ENCODE assay signal across 8 mouse cellular contexts in the genomic region with DNA sequence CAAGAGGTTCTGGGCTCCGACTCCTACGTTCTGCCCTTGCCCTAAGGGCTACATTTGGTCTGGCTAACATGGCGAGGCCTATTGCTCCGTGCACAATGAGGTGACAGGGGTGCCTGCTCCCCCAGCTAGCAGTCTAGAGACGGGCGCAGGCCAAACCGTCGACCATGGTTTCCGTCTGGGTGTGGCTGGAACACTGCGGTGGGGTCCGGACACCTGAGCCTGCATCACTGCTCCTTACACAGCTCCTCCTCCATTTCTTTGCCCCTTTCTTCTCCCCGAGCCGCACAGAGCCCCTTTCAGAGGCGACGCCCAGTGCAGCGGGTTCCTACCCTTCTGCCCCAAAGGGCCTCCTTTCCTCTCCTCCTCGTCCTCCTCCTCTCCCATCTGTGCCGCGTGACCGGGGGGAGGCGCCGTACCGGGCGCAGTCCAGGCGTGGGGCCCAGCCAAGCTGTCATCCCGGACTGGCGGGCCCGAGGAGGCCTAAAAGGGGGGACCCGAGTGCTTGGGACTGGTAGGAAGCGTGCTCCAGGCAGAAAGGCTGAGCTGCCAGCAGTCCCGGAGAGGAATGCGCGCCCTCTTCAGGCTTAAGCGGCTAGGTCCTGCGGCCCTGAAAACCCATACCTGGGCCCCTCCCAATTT. TPM values are rescaled to one million over a fixed set of nuclear protein-coding genes. Genes with fewer than 3 reads are reported as not detected.
A peak's percentile ranks its signal among the peaks of the same experiment; 100 is the strongest.
DNase-seq lines count a peak whose midpoint lies in the region; ATAC-seq and TF ChIP-seq lines count a peak whose summit lies in the region.

No protein-coding gene starts in this region.

- intact Hi-C loops in left cerebral cortex, postnatal 25 days (cut with DNase I): loop anchor here (1.0 to 2.0 kb wide), 2 partner anchors 22 to 55 kb away; partner anchors contain the start of gene Ccne1

- no peaks in the 10 kb centered on the region for H3K27me3 ChIP-seq in intestine, postnatal 0 days (replicated peaks; ENCODE audit: control insufficient read depth, insufficient read depth, low read length)
- H3K27me3 ChIP-seq in liver, postnatal 0 days (ENCODE audit: insufficient read depth, low read length): no peaks in the 10 kb centered on the region
- no peaks in the 10 kb centered on the region for H3K27me3 ChIP-seq in neural tube, embryonic 11.5 days (ENCODE audit: control insufficient read depth, insufficient read depth, low read length)

- H3K9me3 ChIP-seq in intestine, postnatal 0 days (ENCODE audit: control insufficient read depth): no peaks in the 10 kb centered on the region
- H3K9me3 ChIP-seq in liver, postnatal 0 days (ENCODE audit: low read length): no peaks in the 10 kb centered on the region
- no peaks in the 10 kb centered on the region for H3K9me3 ChIP-seq in neural tube, embryonic 11.5 days (ENCODE audit: control insufficient read depth, low read length)

- no peak for TF ChIP-seq EP300 in liver, postnatal 0 days (IDR thresholded peaks at IDR 0.05; ENCODE audit: low read depth)

- peak; percentile 68 for TF ChIP-seq CTCF in intestine, postnatal 0 days (IDR thresholded peaks at IDR 0.05; ENCODE audit: low read depth)
- peak; percentile 57 for TF ChIP-seq CTCF in liver, postnatal 0 days (IDR thresholded peaks at IDR 0.05; ENCODE audit: low read depth)

- peak; percentile 26 to 47 for DNase-seq in left cerebral cortex, adult 8-10 months (ENCODE audit: low spot score in 2 of 2)
- no peak for DNase-seq in left cerebral cortex, postnatal 25 days (ENCODE audit: low spot score in 2 of 2)
- DNase-seq in embryo, embryonic 10.5 days (ENCODE audit: low spot score): peak; percentile 68
- peak; percentile 68 for DNase-seq in liver, postnatal 0 days
- peak; percentile 61 for DNase-seq in neural tube, embryonic 11.5 days (ENCODE audit: low spot score)
- DNase-seq in thymus, adult 18-20 months: peak; percentile 61 to 68

- peak overlapping the region; percentile 54 for H3K4me3 ChIP-seq in intestine, postnatal 0 days (ENCODE audit: low read depth, low read length)
- peak overlapping the region; percentile 53 for H3K4me3 ChIP-seq in liver, postnatal 0 days (ENCODE audit: low read depth, low read length)
- H3K4me3 ChIP-seq in neural tube, embryonic 11.5 days (ENCODE audit: low read depth, low read length): peak overlapping the region; percentile 22

- ATAC-seq in granulocyte monocyte progenitor cell, adult 5-6 weeks (replicated peaks; ENCODE audit: poor library complexity, severe bottlenecking): peak; percentile 24
- ATAC-seq in intestine, postnatal 0 days: peak; percentile 49
- peak; percentile 4 for ATAC-seq in liver, postnatal 0 days
- ATAC-seq in neural tube, embryonic 11.5 days (ENCODE audit: insufficient read depth, low FRiP score, low TSS enrichment): peak; percentile 15

- WGBS in intestine, postnatal 0 days: under 1% methylated on average over 35 of the region's 35 CpGs
- WGBS in liver, postnatal 0 days (ENCODE audit: insufficient replicate concordance): 2% methylated on average over 35 of the region's 35 CpGs
- whole genome bisulfite sequencing in neural tube, embryonic 11.5 days: 1% methylated on average over 35 of the region's 35 CpGs

- H3K9ac ChIP-seq in intestine, postnatal 0 days (ENCODE audit: low read depth, low read length): no peak overlapping the region; the same call in none of the 2 replicates
- peak overlapping the region; percentile 58 for H3K9ac ChIP-seq in liver, postnatal 0 days (replicated peaks)
- peak overlapping the region; percentile 10; the same call in 1 of the 2 replicates for H3K9ac ChIP-seq in neural tube, embryonic 11.5 days (ENCODE audit: low read length)

- peak overlapping the region; percentile 88 for H3K4me2 ChIP-seq in intestine, postnatal 0 days (replicated peaks; ENCODE audit: low read depth)
- H3K4me2 ChIP-seq in liver, postnatal 0 days (ENCODE audit: low read depth, low read length): peak overlapping the region; percentile 76
- peak overlapping the region; percentile 67 for H3K4me2 ChIP-seq in neural tube, embryonic 11.5 days (ENCODE audit: low read depth)

- H3K27ac ChIP-seq in intestine, postnatal 0 days (ENCODE audit: low read depth, low read length): peak overlapping the region; percentile 46; the same call in 1 of the 2 replicates
- H3K27ac ChIP-seq in liver, postnatal 0 days (ENCODE audit: low read depth): no peak overlapping the region
- H3K27ac ChIP-seq in neural tube, embryonic 11.5 days (ENCODE audit: low read depth, low read length): no peak overlapping the region

- H3K36me3 ChIP-seq in intestine, postnatal 0 days (ENCODE audit: control insufficient read depth, insufficient read depth): no peaks in the 10 kb centered on the region
- no peaks in the 10 kb centered on the region for H3K36me3 ChIP-seq in liver, postnatal 0 days (replicated peaks; ENCODE audit: insufficient read depth, low read length)
- H3K36me3 ChIP-seq in neural tube, embryonic 11.5 days (ENCODE audit: control insufficient read depth, insufficient read depth, low read length): no peaks in the 10 kb centered on the region

- H3K4me1 ChIP-seq in intestine, postnatal 0 days (replicated peaks; ENCODE audit: control insufficient read depth, insufficient read depth, low read length): peaks cover 11% of the 10 kb centered on the region; the same call in 1 of the 2 replicates
- H3K4me1 ChIP-seq in liver, postnatal 0 days (ENCODE audit: insufficient read depth): peaks cover 19% of the 10 kb centered on the region
- peaks cover 7% of the 10 kb centered on the region for H3K4me1 ChIP-seq in neural tube, embryonic 11.5 days (ENCODE audit: control insufficient read depth, insufficient read depth, low read length)

RNA-seq across cellular contexts. Expression of gene Ccne1, which starts 21.6 kb away (rescaled TPM):
- total RNA-seq in left cerebral cortex, adult 8-10 months (2022): 10 to 100 TPM; 13.4 to 17.7 (median 14.6) TPM
- total RNA-seq in left cerebral cortex, postnatal 25 days (2021): 10 to 100 TPM; 16.7 to 18.8 TPM
- total RNA-seq in granulocyte monocyte progenitor cell, adult 5-6 weeks (2014; fragmentation: Nextera tagmentation): 22.4 and 23.1 TPM in 2 replicates
- total RNA-seq in granulocyte monocyte progenitor cell, adult 5-6 weeks (2017): 20.9 and 25.7 TPM in 2 replicates
- 12.0 and 12.6 TPM in 2 replicates for polyA plus RNA-seq in intestine, postnatal 0 days (2015; fragmentation: Nextera tagmentation; extraction: Ambion mirVana)
- 31.1 and 32.4 TPM in 2 replicates for polyA plus RNA-seq in liver, postnatal 0 days (2015; fragmentation: Nextera tagmentation; extraction: Ambion mirVana)
- polyA plus RNA-seq in neural tube, embryonic 11.5 days (2014; fragmentation: Nextera tagmentation; extraction: Ambion mirVana): 83.9 and 84.0 TPM in 2 replicates

Comparison
In these comparisons a context has a peak if more than half of its experiments do, and no peak if none do; other contexts are left out.
1. DNase-seq: peak in left cerebral cortex, adult 8-10 months (2 of 2), embryo, embryonic 10.5 days (single experiment), liver, postnatal 0 days (single experiment), neural tube, embryonic 11.5 days (single experiment) and thymus, adult 18-20 months (2 of 2); none in left cerebral cortex, postnatal 25 days (0 of 2).
2. Peak in every context shown above with its lines, with median percentiles within 50 percentile points of each other: ATAC-seq, H3K4me2 ChIP-seq and H3K4me3 ChIP-seq.